Mouse (Mus musculus) lung, postnatal 0 days (tissue): ENCODE data around the gene Ttc21b. TPM values are rescaled to one million over a fixed set of nuclear protein-coding genes. Genes with fewer than 3 reads are reported as not detected.

Source experiments
- ATAC-seq: fragments of 200-750 bp; cut with Nextera tagmentation; 2 replicates; pipeline ENCODE4 v1.8.0; 2017; ENCODE audit warnings: moderate library complexity
- DNase-seq: peaks from one replicate; pipeline ENCODE4 v3.0.0-alpha.2; 2016; ENCODE audit warnings: low spot score
- H3K27ac ChIP-seq: fragments of 300-500 bp; sonication (generic); 2 replicates; pipeline ENCODE4 v1.5.1; 2014; ENCODE audit warnings: antibody characterized with exemption, mild to moderate bottlenecking, low read length, mixed read lengths
- H3K27me3 ChIP-seq: fragments of 300-500 bp; sonication (generic); replicated peaks from 2 replicates; pipeline ENCODE4 v1.6.1; 2014; ENCODE audit warnings: low read length, mixed read lengths; ENCODE audit not compliant: insufficient read depth
- H3K36me3 ChIP-seq: fragments of 300-500 bp; sonication (generic); 2 replicates; pipeline ENCODE4 v1.6.1; 2014; ENCODE audit warnings: low read length, mixed read lengths; ENCODE audit not compliant: insufficient read depth
- H3K4me1 ChIP-seq: fragments of 300-500 bp; sonication (generic); 2 replicates; pipeline ENCODE4 v1.6.1; 2014; ENCODE audit warnings: antibody characterized with exemption, low read depth, low read length, mixed read lengths; ENCODE audit not compliant: insufficient read depth
- H3K4me2 ChIP-seq: fragments of 300-500 bp; sonication (generic); replicated peaks from 2 replicates; pipeline ENCODE4 v1.6.1; 2014; ENCODE audit warnings: low read depth, mild to moderate bottlenecking, low read length, moderate library complexity, mixed read lengths
- H3K4me3 ChIP-seq: fragments of 300-500 bp; sonication (generic); 2 replicates; pipeline ENCODE4 v1.5.1; 2014; ENCODE audit warnings: low read depth, low read length
- H3K9ac ChIP-seq: fragments of 300-500 bp; sonication (generic); replicated peaks from 2 replicates; pipeline ENCODE4 v1.6.1; 2014; ENCODE audit warnings: low read depth, mild to moderate bottlenecking
- H3K9me3 ChIP-seq: fragments of 300-500 bp; sonication (generic); 2 replicates; pipeline ENCODE4 v1.6.1; 2016; ENCODE audit warnings: low read length, mixed read lengths
- CTCF ChIP-seq: IDR thresholded peaks from 2 replicates; pipeline ENCODE4 v1.5.1; 2016; ENCODE audit warnings: antibody characterized with exemption, mild to moderate bottlenecking
- EP300 ChIP-seq: IDR thresholded peaks from 2 replicates; pipeline ENCODE4 v1.6.1; 2016; ENCODE audit warnings: antibody characterized with exemption, mild to moderate bottlenecking, control low read depth
- WGBS: fragments of 180-500 bp; shearing (Covaris S2); extraction: QIAGEN DNeasy Blood & Tissue Kit; methylation state at CpG from one replicate; pipeline ENCODE4 v1.1.7; 2014; 5-methylcytosine and 5-hydroxymethylcytosine counted together
- polyA plus RNA-seq: library from polyadenylated mRNA; unstranded; fragments of >200 nt; fragmentation: Nextera tagmentation; extraction: Ambion mirVana; gene quantifications from 2 replicates; pipeline ENCODE4 v1.2.1, GENCODE M21; 2015

Ttc21b gene
- 4.9 and 6.3 TPM in 2 replicates for polyA plus RNA-seq

DNA sequence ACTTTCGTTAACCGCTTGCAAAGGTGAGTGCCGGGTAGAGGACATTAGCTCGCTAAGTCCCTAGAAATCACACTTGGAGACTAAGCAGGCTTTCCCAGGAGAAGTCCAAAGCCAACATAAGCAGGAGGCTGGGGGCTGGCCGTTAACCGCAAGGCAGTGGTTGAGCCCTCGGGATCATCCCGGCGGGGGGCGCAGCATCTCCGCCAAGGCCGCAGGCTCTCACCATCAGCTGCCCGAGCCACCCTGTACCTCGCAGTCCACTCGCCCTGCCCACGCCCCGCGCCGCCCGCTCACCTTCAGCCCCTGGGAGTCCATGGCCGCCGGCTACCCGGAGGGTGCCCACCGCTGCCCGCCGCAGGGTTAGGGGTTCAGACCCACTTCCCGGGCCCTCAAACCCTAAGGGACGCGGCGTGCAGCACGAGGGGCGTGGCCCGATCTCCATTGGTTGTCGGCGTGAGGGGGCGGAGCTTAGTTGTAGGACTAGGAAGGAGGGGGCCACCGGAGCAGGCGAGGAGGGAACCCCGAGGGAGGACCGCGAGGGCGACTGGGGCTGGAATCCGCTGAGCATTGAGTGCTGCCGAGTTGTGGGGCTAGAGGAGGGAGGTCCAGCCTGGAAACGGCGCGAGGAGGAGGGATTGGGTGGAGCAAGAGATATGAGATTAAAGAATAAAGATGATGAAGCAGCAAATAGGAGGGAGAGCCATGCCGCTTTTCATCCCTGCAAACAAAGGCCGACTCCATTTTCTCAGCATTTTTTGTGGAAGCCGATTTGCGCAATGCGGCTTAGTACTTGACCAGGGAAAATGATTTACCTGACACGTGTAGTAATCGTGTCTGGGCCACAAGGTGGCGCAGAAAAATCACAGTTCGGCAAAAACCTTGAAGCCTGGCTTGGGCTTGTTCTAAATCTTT, at the start of gene Ttc21b:
Gene Ttc21b (minus strand): TSS at position 398 of the 912 bp plus-strand sequence.
- WGBS: 2% methylated on average over 55 of the region's 56 CpGs
- peak; percentile 99 for ATAC-seq

DNA sequence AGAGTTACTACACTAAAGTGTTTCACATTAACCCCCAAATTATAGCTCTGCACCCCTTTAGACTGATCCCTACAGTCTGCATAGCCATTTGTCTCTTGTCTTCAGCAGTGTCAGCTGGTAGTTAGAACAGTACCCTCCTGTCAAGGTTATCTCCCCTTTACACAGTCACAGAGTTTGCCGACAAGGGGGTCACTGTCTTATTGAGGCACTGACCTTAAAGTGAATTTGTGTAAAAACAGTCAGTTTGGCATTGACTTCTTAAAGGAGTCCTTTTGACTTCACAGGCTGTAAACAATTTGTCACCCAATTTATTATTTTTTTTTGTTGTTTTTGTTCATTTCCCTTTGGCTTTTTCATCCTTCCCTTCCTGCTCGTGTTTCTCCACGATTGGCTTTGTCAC, 16.1 kb upstream of the Ttc21b start:
- ATAC-seq: no peak
- no peak overlapping the region for H3K4me2 ChIP-seq

More for the DNA sequence above, at the start of gene Ttc21b:
- Histone ChIP-seq H3K36me3 (no peaks in the 10 kb centered on the region), H3K4me2 (peak within 1 kb of the TSS; percentile 79), H3K4me1 (no peaks in the 10 kb centered on the region), H3K27ac (peak within 1 kb of the TSS; percentile 51; the same call in 1 of the 2 replicates), H3K9ac (peak within 1 kb of the TSS; percentile 41; the same call in 1 of the 2 replicates), H3K27me3 (no peaks in the 10 kb centered on the region), H3K4me3 (peak within 1 kb of the TSS; percentile 76), H3K9me3 (no peaks in the 10 kb centered on the region)
- peak; percentile 99 for DNase-seq
- peak; percentile 84 for TF ChIP-seq CTCF
- peak; percentile 69 for TF ChIP-seq EP300

DNA sequence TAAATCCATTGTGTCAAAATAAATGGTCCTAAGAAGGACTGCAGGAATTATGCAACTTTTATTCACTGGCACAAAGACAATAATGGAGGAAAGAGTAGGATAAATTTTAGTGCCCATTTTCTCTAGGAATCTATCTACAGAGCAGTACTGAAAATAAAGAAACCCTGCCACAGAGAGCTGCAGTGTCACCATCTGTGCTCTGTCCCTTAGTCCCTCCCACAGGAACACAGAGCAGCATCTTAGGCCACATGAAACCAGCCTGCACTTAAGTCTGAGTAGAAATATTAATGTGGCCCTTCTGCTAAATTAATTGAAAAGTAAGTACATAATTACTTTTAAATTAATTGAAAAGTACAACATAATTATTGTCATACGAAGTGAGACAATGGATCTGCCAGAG, 12.4 kb downstream of the Ttc21b start:
- no peak for ATAC-seq
- DNase-seq: no peak
- WGBS: 92% methylated on average over 1 of the region's 1 CpGs
- Histone ChIP-seq H3K9ac (no peak overlapping the region), H3K4me3 (no peak overlapping the region), H3K4me2 (no peak overlapping the region), H3K27me3 (no peaks in the 10 kb centered on the region), H3K4me1 (no peaks in the 10 kb centered on the region), H3K9me3 (no peaks in the 10 kb centered on the region), H3K27ac (no peak overlapping the region), H3K36me3 (no peaks in the 10 kb centered on the region; the same call in none of the 2 replicates)
- TF ChIP-seq EP300 (no peak), CTCF (no peak)

More for the DNA sequence above, 16.1 kb upstream of the Ttc21b start:
- Histone ChIP-seq H3K27me3 (no peaks in the 10 kb centered on the region), H3K27ac (no peak overlapping the region), H3K9me3 (no peaks in the 10 kb centered on the region), H3K36me3 (no peaks in the 10 kb centered on the region), H3K4me1 (no peaks in the 10 kb centered on the region), H3K4me3 (no peak overlapping the region), H3K9ac (no peak overlapping the region)
- no peak for TF ChIP-seq CTCF
- TF ChIP-seq EP300: no peak
- DNase-seq: no peak
- 29% methylated on average over 3 of the region's 3 CpGs for WGBS

DNA sequence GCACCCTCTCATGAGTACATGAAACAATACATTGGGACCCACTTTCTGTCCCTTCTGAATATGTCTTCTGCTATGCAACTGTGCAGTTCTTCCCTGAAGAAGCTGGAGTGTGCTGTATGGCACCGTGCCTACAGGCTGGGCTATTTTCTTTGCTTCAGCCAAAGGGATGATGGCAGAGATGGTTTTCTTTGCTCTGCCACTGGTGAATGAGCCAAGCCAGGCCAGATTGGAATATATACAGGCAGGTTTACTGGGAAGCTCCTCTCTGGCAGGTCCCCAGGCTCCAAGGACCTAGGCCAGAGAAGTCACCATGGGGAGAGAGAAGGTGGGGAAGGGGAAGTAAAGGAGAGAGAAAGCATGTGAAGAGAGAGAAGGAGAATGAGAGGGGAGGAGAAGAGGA, 16.1 kb downstream of the Ttc21b start:
- ATAC-seq (no peak), DNase-seq (no peak)
- 79% methylated on average over 1 of the region's 1 CpGs for WGBS
- Histone ChIP-seq H3K9ac (no peak overlapping the region), H3K4me2 (no peak overlapping the region), H3K4me3 (no peak overlapping the region), H3K4me1 (no peaks in the 10 kb centered on the region), H3K36me3 (no peaks in the 10 kb centered on the region), H3K9me3 (no peaks in the 10 kb centered on the region), H3K27me3 (no peaks in the 10 kb centered on the region), H3K27ac (no peak overlapping the region)
- TF ChIP-seq CTCF: no peak
- no peak for TF ChIP-seq EP300

DNA sequence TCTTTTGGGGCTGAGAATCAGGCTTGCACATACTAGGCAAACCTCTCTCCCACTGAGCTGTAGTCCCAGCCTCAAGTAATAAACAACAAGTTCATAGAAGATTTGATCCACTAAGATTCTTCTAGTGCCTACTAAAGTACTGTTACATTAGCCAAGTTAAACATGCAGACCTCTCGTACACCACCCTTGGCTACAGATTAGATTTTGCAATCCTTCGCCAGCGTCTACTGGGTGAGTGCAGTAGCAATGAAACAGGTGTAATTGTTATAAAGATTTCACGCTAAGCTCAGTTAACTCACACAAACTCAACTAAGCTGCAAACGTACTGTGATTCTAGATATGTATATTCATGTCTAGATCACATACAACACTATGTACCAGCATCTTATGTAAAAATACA, 17.5 kb downstream of the Ttc21b start:
- ATAC-seq: peak; percentile 89
- Histone ChIP-seq H3K27ac (no peak overlapping the region), H3K4me2 (no peak overlapping the region), H3K4me1 (no peaks in the 10 kb centered on the region), H3K27me3 (no peaks in the 10 kb centered on the region), H3K4me3 (no peak overlapping the region), H3K36me3 (no peaks in the 10 kb centered on the region), H3K9me3 (no peaks in the 10 kb centered on the region), H3K9ac (no peak overlapping the region)
- WGBS: 67% methylated on average over 5 of the region's 5 CpGs
- peak; percentile 79 for DNase-seq
- TF ChIP-seq CTCF (no peak), EP300 (peak; percentile 29; the same call in 1 of the 2 replicates)

DNA sequence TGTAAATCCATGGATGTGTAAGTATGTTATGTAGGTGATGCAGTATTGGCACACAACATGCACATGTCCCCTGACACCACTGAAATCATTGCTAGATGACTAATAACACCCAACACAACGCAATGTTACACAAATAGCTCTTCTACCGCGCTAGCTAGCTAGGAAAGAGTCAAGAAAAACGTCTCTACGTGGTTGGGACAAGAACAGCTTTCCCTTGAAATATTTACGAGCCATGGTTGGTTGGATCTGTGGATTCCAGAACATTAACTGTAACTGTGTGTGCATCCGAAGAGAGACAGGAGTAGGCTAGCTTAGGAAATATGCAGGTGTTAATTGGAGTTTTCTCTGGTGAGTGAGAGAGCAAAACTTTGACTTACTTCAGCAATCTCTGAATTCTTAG, 35.5 kb downstream of the Ttc21b start:
- Histone ChIP-seq H3K27me3 (no peaks in the 10 kb centered on the region), H3K9ac (no peak overlapping the region), H3K36me3 (no peaks in the 10 kb centered on the region), H3K27ac (no peak overlapping the region), H3K9me3 (no peaks in the 10 kb centered on the region), H3K4me2 (no peak overlapping the region), H3K4me1 (no peaks in the 10 kb centered on the region), H3K4me3 (no peak overlapping the region)
- ATAC-seq (no peak), DNase-seq (no peak)
- TF ChIP-seq EP300 (no peak), CTCF (no peak)
- WGBS: 89% methylated on average over 7 of the region's 7 CpGs
